12 mouse cellular contexts compared by ENCODE assay signal in genomic region chr11:97199519-97199918, GRCm38 (mm10).
"Had no signal": no experiment of that assay in that cellular context is flagged by ENCODE, and none has a peak within 500 bp of the region (broad histone marks: within the 10 kb centered on the region; RNA-seq: fewer than 3 reads in every experiment).

No protein-coding gene starts in this region.

- H3K4me2 ChIP-seq: limb, embryonic 13.5 days; midbrain, embryonic 12.5 days; stomach, embryonic 15.5 days had no signal

- H3K27ac ChIP-seq: layer of hippocampus, adult 2 months; limb, embryonic 13.5 days; midbrain, embryonic 12.5 days; stomach, embryonic 15.5 days had no signal

- H3K4me1 ChIP-seq: limb, embryonic 13.5 days; midbrain, embryonic 12.5 days; stomach, embryonic 15.5 days had no signal

- H3K9ac ChIP-seq: limb, embryonic 13.5 days; midbrain, embryonic 12.5 days; stomach, embryonic 15.5 days had no signal

- H3K36me3 ChIP-seq: midbrain, embryonic 12.5 days; stomach, embryonic 15.5 days had no signal

- H3K9me3 ChIP-seq: midbrain, embryonic 12.5 days; stomach, embryonic 15.5 days had no signal

- DNase-seq: kidney, postnatal 10 days; kidney, postnatal 4 days; left cerebral cortex, postnatal 4 days; lung, adult 18-20 months; right cerebral cortex, postnatal 14 days; thymus, adult 2 months; thymus, postnatal 25 days had no signal

- ATAC-seq: midbrain, embryonic 16.5 days had no signal

- H3K27me3 ChIP-seq: limb, embryonic 13.5 days; midbrain, embryonic 12.5 days; stomach, embryonic 15.5 days had no signal

- H3K4me3 ChIP-seq: layer of hippocampus, adult 2 months; limb, embryonic 13.5 days; midbrain, embryonic 12.5 days; stomach, embryonic 15.5 days had no signal
